9 mouse cellular contexts compared by ENCODE assay signal in genomic region chr4:136123111-136123791, GRCm38 (mm10). TPM values are rescaled to one million over a fixed set of nuclear protein-coding genes. Genes with fewer than 3 reads are reported as not detected.
DNase-seq lines count a peak whose midpoint lies in the region; ATAC-seq and TF ChIP-seq lines count a peak whose summit lies in the region.
"Had no signal": no experiment of that assay in that cellular context is flagged by ENCODE, and none has a peak within 500 bp of the region (broad histone marks: within the 10 kb centered on the region; RNA-seq: fewer than 3 reads in every experiment).

No protein-coding gene starts in this region.

- no peak overlapping the region for H3K4me2 ChIP-seq in forebrain, embryonic 13.5 days
- H3K4me2 ChIP-seq in intestine, embryonic 15.5 days (replicated peaks) = peak overlapping the region; percentile 23; the same call in 1 of the 2 replicates
- no peak overlapping the region for H3K4me2 ChIP-seq in stomach, postnatal 0 days (replicated peaks; ENCODE audit: low read depth)
- H3K4me2 ChIP-seq: hindbrain, embryonic 12.5 days had no signal

- 79% methylated on average over 8 of the region's 8 CpGs for WGBS in forebrain, embryonic 10.5 days
- WGBS in forebrain, embryonic 13.5 days = 78% methylated on average over 8 of the region's 8 CpGs
- WGBS in intestine, embryonic 15.5 days = 42% methylated on average over 8 of the region's 8 CpGs
- 34% methylated on average over 8 of the region's 8 CpGs for WGBS in stomach, postnatal 0 days

- no peak for TF ChIP-seq CTCF in stomach, postnatal 0 days (IDR thresholded peaks at IDR 0.05; ENCODE audit: low read depth)

- no peak overlapping the region for H3K9ac ChIP-seq in forebrain, embryonic 13.5 days
- no peak overlapping the region for H3K9ac ChIP-seq in intestine, embryonic 15.5 days
- peak overlapping the region; percentile 18; the same call in 1 of the 2 replicates for H3K9ac ChIP-seq in stomach, postnatal 0 days (ENCODE audit: low read length)
- H3K9ac ChIP-seq: hindbrain, embryonic 12.5 days had no signal

- no peak for ATAC-seq in forebrain, embryonic 13.5 days
- ATAC-seq in intestine, embryonic 15.5 days = peak; percentile 84
- ATAC-seq in stomach, postnatal 0 days (ENCODE audit: low FRiP score, low TSS enrichment) = peak; percentile 66

- H3K9me3 ChIP-seq in forebrain, embryonic 10.5 days = no peaks in the 10 kb centered on the region
- H3K9me3 ChIP-seq in forebrain, embryonic 13.5 days (replicated peaks) = no peaks in the 10 kb centered on the region
- no peaks in the 10 kb centered on the region for H3K9me3 ChIP-seq in intestine, embryonic 15.5 days
- H3K9me3 ChIP-seq in stomach, postnatal 0 days (ENCODE audit: control insufficient read depth, low read length) = no peaks in the 10 kb centered on the region
- H3K9me3 ChIP-seq: hindbrain, embryonic 12.5 days had no signal

- peaks cover 36% of the 10 kb centered on the region for H3K4me1 ChIP-seq in forebrain, embryonic 10.5 days
- no peaks in the 10 kb centered on the region for H3K4me1 ChIP-seq in forebrain, embryonic 13.5 days
- peaks cover 16% of the 10 kb centered on the region; the same call in 1 of the 2 replicates for H3K4me1 ChIP-seq in intestine, embryonic 15.5 days (replicated peaks)
- no peaks in the 10 kb centered on the region for H3K4me1 ChIP-seq in stomach, postnatal 0 days (replicated peaks; ENCODE audit: control insufficient read depth, insufficient read depth)

- no peak for TF ChIP-seq EP300 in stomach, postnatal 0 days (optimal IDR thresholded peaks at IDR 0.05)

- no peaks in the 10 kb centered on the region for H3K36me3 ChIP-seq in forebrain, embryonic 10.5 days (replicated peaks)
- no peaks in the 10 kb centered on the region for H3K36me3 ChIP-seq in forebrain, embryonic 13.5 days (ENCODE audit: poor library complexity, severe bottlenecking)
- no peaks in the 10 kb centered on the region for H3K36me3 ChIP-seq in intestine, embryonic 15.5 days
- no peaks in the 10 kb centered on the region for H3K36me3 ChIP-seq in stomach, postnatal 0 days (ENCODE audit: control insufficient read depth, insufficient read depth, low read length)
- H3K36me3 ChIP-seq: hindbrain, embryonic 12.5 days had no signal

- H3K27me3 ChIP-seq in forebrain, embryonic 10.5 days (ENCODE audit: poor library complexity, severe bottlenecking) = no peaks in the 10 kb centered on the region
- no peaks in the 10 kb centered on the region for H3K27me3 ChIP-seq in forebrain, embryonic 13.5 days
- no peaks in the 10 kb centered on the region for H3K27me3 ChIP-seq in intestine, embryonic 15.5 days (replicated peaks)
- H3K27me3 ChIP-seq in stomach, postnatal 0 days (ENCODE audit: control insufficient read depth, insufficient read depth, low read length) = no peaks in the 10 kb centered on the region
- H3K27me3 ChIP-seq: hindbrain, embryonic 12.5 days had no signal

- no peak for DNase-seq in forebrain, embryonic 10.5 days (ENCODE audit: extremely low spot score, low spot score)
- DNase-seq in thymus, postnatal 14 days = peak; percentile 10
- DNase-seq in thymus, postnatal 0 days (ENCODE audit: low spot score) = no peak
- DNase-seq in stomach, postnatal 0 days (ENCODE audit: low spot score) = no peak
- DNase-seq in left cerebral cortex, adult 9 months (ENCODE audit: low spot score in 2 of 2) = no peak
- no peak for DNase-seq in left cerebral cortex, adult 11 months (ENCODE audit: low spot score)

- H3K27ac ChIP-seq in forebrain, embryonic 10.5 days = peak overlapping the region; percentile 45
- H3K27ac ChIP-seq in forebrain, embryonic 13.5 days = no peak overlapping the region
- H3K27ac ChIP-seq in intestine, embryonic 15.5 days = peak overlapping the region; percentile 62
- peak overlapping the region; percentile 70 for H3K27ac ChIP-seq in stomach, postnatal 0 days (replicated peaks)
- H3K27ac ChIP-seq: hindbrain, embryonic 12.5 days had no signal

- no peak overlapping the region for H3K4me3 ChIP-seq in forebrain, embryonic 10.5 days
- no peak overlapping the region for H3K4me3 ChIP-seq in forebrain, embryonic 13.5 days
- H3K4me3 ChIP-seq in intestine, embryonic 15.5 days (replicated peaks) = no peak overlapping the region
- H3K4me3 ChIP-seq in stomach, postnatal 0 days (ENCODE audit: low read depth, low read length) = no peak overlapping the region
- H3K4me3 ChIP-seq: hindbrain, embryonic 12.5 days had no signal

RNA-seq across cellular contexts. Expression of gene Id3, which starts 20.0 kb away (rescaled TPM):
- polyA plus RNA-seq in forebrain, embryonic 10.5 days (2016; fragmentation: Nextera tagmentation; extraction: Ambion mirVana) = 488 and 529 TPM in 2 replicates
- 90.9 and 119 TPM in 2 replicates for polyA plus RNA-seq in forebrain, embryonic 13.5 days (2015; fragmentation: Nextera tagmentation; extraction: Ambion mirVana)
- polyA plus RNA-seq in thymus, postnatal 0 days (2015; fragmentation: Nextera tagmentation; extraction: Ambion mirVana) = 262 and 327 TPM in 2 replicates
- 269 and 285 TPM in 2 replicates for polyA plus RNA-seq in intestine, embryonic 15.5 days (2015; fragmentation: Nextera tagmentation; extraction: Ambion mirVana)
- 201 and 224 TPM in 2 replicates for polyA plus RNA-seq in stomach, postnatal 0 days (2015; fragmentation: Nextera tagmentation; extraction: Ambion mirVana)

RNA-seq across cellular contexts. Expression of gene E2f2, which starts 48.9 kb away (rescaled TPM):
- polyA plus RNA-seq in forebrain, embryonic 10.5 days (2016; fragmentation: Nextera tagmentation; extraction: Ambion mirVana) = 10.3 and 11.4 TPM in 2 replicates
- polyA plus RNA-seq in forebrain, embryonic 13.5 days (2015; fragmentation: Nextera tagmentation; extraction: Ambion mirVana) = 9.7 and 11.3 TPM in 2 replicates
- polyA plus RNA-seq in thymus, postnatal 0 days (2015; fragmentation: Nextera tagmentation; extraction: Ambion mirVana) = 58.9 and 64.1 TPM in 2 replicates
- 8.1 and 9.8 TPM in 2 replicates for polyA plus RNA-seq in intestine, embryonic 15.5 days (2015; fragmentation: Nextera tagmentation; extraction: Ambion mirVana)
- polyA plus RNA-seq in stomach, postnatal 0 days (2015; fragmentation: Nextera tagmentation; extraction: Ambion mirVana) = 0.91 and 1.5 TPM in 2 replicates
